Mouse (Mus musculus) gastrocnemius, postnatal 4 days (tissue): ENCODE results near the gene Golt1b. TPM values are rescaled to one million over a fixed set of nuclear protein-coding genes. Genes with fewer than 3 reads are reported as not detected.
A peak's percentile ranks its signal among the peaks of the same experiment; 100 is the strongest.
"Not testable (repeated sequence)": the region's sequence is repeated elsewhere in the genome, so short reads cannot be mapped to it uniquely, and the experiment has no call there.

Experiments used
- DNase-seq, 2 experiments: peaks; one replicate each; pipeline ENCODE4 v3.0.0; 2021 to 2022; ENCODE audit warnings: low spot score in 2 of 2, mixed read lengths in 2 of 2
- long read RNA-seq, 2 experiments: library from polyadenylated mRNA; stranded (forward); transcript quantifications; one replicate each; pipeline ENCODE4 v2.0.0; 2021
- total RNA-seq, 2 experiments: library from RNA; stranded (reverse); gene quantifications; 2 replicates each; pipeline ENCODE4 v1.2.3; 2021

Gene Golt1b
- 10 to 100 TPM; 38.8 to 41.6 TPM for total RNA-seq
- long read RNA-seq, experiment 1, transcript Golt1b-201 (5 exons, 2,818 nt), result major isoform, 40 of 44 reads
- long read RNA-seq, experiment 1, partial matches to known transcripts, result 2 of 44 reads
- long read RNA-seq, experiment 1, other reads (novel, unspliced or antisense), result 0 of 44 reads
- long read RNA-seq, experiment 2, transcript Golt1b-202 (3 exons, 367 nt), result minor isoform, 5 of 35 reads
- long read RNA-seq, experiment 2, transcript Golt1b-201 (5 exons, 2,818 nt), result major isoform, 27 of 35 reads
- long read RNA-seq, experiment 2, partial matches to known transcripts, result 0 of 35 reads
- long read RNA-seq, experiment 2, other reads (novel, unspliced or antisense), result 3 of 35 reads

DNA sequence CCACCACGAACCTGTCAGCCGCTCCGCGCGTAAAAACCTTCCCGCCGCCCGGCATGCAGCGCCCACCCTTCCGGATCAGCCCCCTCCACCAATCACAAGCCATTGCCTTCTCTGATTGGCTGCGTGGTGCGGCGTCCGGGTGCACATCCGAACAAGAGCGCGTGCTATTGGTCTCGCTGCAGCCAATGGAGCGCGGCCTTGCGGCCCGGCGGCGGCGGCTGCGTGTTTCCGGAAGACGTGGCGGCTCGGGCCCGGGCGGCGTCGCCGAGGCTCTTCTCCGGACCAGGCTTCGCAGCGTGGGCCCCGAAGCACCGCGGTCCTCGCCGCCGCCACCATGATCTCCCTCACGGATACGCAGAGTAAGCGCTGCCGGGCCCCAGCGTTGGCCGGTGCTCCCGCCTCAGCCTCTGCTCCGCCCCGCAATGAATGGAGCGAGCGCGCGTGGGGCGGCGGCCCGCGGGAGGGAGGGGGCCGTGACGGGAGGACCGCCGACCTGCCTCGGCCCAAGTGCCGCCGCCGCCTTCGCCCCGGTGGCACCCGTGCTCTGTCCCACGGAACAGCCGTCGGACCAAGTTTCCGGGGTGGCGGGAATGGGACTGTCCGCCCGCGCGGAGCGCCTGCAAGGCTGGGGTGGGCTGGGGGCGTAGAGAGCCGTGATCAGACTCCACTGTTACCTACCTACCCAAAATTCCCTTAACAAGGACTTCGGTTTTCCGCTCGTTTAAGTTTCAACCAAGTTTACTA lies at the start of gene Golt1b, which contains the start of gene Recql:
Golt1b (plus strand) TSS at position 211 of the 744 bp plus-strand sequence.
Recql (minus strand) TSS at position 77 of the 744 bp plus-strand sequence.
- peak; percentile 97 for DNase-seq

- DNase-seq, result no peak
These were observed 48.1 kb upstream of the Golt1b start for GRCm38 (mm10) chr6:142338961-142339360.

DNA sequence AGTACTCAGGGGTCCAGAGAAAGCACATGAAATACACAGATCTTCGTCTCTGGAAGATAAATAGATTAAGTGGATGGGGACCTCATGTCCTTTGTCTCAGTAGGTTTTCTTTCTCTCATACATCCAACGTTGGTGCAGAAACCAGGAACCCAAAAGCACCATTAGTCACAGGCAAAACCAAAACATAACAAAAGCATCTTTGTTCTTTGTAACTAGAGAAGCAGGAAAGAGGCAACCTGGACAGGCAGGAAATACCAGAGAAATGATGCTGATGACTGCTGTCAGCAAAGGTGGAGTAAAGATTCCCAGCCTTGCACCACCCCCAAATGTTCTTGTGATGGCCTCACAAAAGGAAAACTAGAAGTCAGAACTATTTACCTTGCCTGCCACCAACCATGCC lies 47.4 kb upstream of the Golt1b start:
- DNase-seq, result no peak

GRCm38 (mm10) chr6:142343561-142343960 lies 43.5 kb upstream of the Golt1b start:
- DNase-seq, result peak in 1 of 2 experiments; percentile 21

DNA sequence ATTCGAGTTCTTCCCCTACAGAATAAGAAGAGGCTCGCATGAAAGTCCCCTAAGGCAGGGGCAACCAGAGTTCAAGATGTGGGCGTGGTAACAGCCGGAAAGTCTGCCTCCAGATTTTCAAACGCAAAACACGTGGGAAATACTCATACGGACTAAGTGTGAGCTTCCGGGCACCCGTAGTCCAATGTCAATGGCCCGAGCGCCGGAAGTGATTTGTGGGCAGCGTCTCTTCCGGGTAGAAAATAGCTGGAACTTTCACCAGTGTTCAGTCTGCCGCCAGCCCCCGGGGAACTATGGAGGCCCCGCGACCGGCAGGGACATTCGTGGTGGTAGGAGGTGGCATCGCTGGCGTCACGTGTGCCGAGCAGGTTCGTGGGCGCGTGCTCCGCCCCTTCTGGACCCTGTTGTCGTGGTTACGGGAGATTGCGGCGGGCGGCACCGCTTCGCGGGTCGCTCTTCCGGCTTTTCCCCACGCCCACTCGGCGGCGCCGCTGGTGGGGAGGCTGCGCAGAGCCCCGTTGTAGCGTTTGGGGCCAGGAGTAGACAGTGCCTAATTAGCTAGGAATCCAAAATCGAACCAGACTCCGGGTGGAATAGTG lies 41.5 kb upstream of the Golt1b start, which contains the start of gene Pyroxd1:
Pyroxd1 (plus strand) TSS at position 215 of the 599 bp plus-strand sequence.
- DNase-seq, result peak; percentile 55 to 84

- DNase-seq, result no peak
These were observed 40.6 kb upstream of the Golt1b start for GRCm38 (mm10) chr6:142346181-142347110.

DNA sequence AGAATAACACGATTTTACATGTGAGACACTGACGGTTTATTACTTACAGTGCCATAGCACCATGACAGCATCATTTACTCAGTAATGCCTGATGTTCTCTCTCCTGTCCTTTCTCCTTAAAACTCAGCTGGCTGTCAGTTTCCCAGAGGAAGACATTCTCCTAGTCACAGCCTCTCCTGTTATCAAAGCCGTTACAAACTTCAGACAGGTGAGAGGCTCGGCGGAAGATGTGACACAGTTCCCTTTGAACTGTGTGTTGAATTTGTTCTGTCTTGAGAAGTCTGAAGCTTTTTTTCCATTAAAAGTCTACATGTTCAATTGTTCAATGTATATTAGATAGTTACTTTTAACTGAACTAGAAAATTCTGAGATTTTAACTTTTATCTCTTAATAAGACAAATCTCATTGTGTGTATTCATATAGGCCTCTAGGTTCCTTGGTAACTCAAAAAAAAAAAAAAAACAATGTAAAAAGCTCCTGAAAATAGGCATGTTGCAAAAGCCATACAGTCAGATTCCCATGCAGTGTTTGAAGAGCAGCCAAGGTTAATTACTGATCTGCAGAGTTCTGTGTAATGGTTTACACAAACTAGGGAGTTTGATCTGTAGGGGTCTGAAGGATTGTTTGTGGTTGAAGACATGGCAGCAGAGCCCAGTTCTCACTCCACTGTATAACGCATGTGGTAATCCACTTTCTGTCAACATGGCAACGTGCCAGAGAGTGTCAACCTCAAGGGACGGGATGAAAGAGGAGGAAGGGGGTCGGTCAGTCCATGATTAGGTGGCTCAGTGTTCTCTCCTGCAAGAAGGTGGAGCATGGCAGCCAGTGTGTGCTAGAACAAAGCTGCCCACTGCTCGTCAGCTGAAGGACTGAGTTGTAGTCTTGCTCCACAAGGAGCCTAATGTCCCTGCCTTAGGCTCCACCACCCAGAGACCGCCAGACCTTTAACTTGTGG lies 39.3 kb upstream of the Golt1b start:
- DNase-seq, result no peak

DNA sequence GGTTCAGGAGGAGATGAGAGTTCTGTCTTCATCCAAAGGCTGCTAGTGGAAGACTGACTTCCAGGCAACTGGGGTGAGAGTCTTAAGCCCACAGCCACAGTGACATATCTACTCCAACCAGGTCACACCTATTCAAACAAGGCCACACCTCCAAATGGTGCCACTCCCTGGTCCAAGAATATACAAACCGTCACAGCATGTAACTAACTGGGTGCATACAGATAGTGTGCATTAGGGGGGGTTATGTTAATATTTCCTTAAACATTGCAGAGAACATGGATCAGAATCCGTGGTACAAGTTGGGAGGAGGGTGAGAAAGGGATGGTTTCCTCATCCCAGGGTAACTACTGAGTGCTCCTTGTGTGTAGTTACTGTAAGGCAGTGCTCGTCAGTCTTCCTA lies 34.9 kb upstream of the Golt1b start:
- DNase-seq, result not testable (repeated sequence)

DNA sequence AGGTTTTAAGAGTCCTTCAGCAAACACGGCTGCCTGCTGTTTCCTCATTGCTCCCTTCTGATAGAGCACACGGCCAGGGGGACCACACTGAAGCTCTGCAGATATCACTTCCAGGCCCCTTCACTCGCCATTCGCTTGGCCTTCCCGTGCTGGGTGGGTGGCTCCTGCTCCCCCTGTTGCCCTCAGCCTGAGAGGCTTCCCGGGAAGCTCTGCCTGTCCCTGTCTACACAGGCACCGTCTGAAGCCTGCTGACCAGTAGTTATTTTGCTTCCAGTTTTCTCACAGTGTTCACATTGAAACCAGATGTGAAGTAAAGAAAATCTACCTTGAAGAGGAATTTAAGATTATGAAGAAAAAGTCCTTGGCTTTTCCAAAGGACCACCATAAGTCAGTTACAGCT lies 29.9 kb upstream of the Golt1b start:
- no peak for DNase-seq

DNA sequence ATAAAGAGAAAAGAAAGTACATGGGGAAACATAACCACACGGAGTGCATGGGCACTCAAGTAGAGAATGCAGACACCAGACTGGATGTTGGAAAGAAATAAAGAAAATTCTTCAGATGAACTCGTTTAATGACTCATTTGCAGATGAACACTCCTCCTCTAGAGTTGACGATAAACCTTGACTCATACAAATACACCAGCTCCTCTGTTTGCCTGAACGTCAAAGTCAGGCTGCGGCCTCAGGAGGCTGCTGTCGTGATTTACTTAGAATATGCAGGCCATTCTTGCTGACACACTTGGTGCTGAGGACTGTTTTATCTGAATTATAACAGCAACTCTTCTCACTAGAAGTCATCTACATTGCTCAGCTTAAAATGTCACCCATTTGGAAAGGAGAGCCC lies 25.0 kb upstream of the Golt1b start:
- no peak for DNase-seq

DNA sequence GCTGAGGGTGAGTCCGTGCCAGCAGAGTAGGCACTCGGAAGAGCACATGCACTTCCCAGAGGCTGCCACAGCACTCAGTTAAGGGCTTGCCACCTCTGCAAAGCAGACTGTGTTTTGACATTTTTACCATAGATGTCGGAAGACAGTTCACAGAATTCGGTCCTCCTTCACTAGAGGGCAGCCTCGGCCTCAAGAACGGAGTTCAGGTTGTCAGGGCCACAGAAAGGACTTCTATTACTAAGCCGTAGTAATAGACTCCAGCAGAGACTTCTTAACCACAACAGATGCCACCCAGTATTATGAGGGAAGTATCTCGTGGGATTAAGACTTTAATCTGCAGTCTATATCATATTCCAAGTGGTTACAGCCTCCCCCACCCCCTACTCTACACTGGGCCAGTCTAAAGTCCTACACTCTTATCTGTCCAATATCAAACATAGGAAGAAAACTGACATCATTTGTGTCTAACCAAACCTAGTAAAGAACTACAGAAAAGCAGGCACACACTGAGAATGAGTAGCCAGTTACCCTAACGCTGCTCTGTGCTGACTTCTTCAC lies 23.9 kb upstream of the Golt1b start:
- DNase-seq, result no peak

GRCm38 (mm10) chr6:142365742-142366472 lies 21.1 kb upstream of the Golt1b start:
- DNase-seq, result no peak

DNA sequence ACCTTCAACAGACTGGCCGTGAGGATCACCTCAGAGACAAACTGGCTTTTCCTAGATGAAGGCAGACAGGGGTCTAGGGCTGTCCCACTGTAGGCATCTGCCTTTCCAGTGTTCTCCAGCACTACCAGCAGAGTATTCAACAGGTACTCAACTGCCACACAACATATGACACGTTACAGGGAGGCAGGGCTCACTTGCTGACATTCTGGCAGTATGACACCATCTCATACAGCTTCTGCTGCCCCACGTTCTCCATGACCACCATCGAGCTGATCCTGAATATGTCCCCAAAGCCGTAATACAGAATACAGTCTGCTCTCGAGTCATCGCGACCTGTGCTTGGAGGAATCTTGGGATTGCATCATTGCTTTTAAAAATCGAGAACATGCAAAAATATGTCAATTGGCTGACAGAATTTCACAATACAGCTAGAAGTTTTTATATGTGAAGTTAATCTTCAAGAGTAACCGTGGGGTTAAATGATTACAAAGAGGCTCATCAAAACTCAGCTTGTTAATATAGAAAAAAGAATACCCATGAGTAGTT lies 20.5 kb upstream of the Golt1b start:
- no peak for DNase-seq

GRCm38 (mm10) chr6:142367565-142367964 lies 19.5 kb upstream of the Golt1b start:
- DNase-seq, result no peak

DNA sequence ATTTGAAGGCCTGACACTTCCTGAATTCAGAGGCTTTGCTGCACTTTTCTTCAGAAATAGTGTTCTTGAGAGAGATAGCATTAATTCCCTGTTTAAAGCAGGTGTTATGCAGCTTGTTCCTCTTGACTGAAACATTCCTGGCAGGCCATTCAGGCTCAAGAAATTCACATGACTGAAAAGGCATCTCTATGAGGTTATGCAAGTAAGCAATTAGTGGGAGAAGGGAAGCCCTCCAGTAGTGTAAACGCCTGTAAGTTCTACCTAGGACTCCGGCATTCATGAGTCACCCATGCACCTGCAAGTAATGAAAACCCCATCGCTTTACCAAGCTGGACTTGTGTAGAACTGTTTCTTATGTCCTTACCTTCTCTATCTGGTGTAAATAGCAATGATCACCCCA lies 17.5 kb upstream of the Golt1b start:
- no peak for DNase-seq

GRCm38 (mm10) chr6:142377081-142377480 lies 9.9 kb upstream of the Golt1b start:
- DNase-seq, result no peak

GRCm38 (mm10) chr6:142378576-142379330 lies 8.3 kb upstream of the Golt1b start:
- no peak for DNase-seq

GRCm38 (mm10) chr6:142379961-142380360 lies 7.1 kb upstream of the Golt1b start:
- no peak for DNase-seq
